Mouse (Mus musculus) stomach, embryonic 16.5 days (tissue): ENCODE results near the gene Sbk1. TPM values are rescaled to one million over a fixed set of nuclear protein-coding genes. Genes with fewer than 3 reads are reported as not detected.
"Not testable (repeated sequence)": the region's sequence is repeated elsewhere in the genome, so short reads cannot be mapped to it uniquely, and the experiment has no call there.

Experiments
- ATAC-seq: fragments of 200-750 bp; cut with Nextera tagmentation; 2 replicates; pipeline ENCODE4 v1.8.0; 2017; ENCODE audit warnings: moderate number of reproducible peaks, moderate TSS enrichment; ENCODE audit not compliant: insufficient read depth, low FRiP score
- H3K27ac ChIP-seq: fragments of 300-500 bp; sonication (generic); 2 replicates; pipeline ENCODE4 v1.5.1; 2014; ENCODE audit warnings: low read length
- H3K27me3 ChIP-seq: fragments of 300-500 bp; sonication (generic); 2 replicates; pipeline ENCODE4 v1.6.1; 2014; ENCODE audit warnings: low read length, control low read depth, mixed read lengths; ENCODE audit not compliant: control insufficient read depth, insufficient read depth
- H3K36me3 ChIP-seq: fragments of 300-500 bp; sonication (generic); 2 replicates; pipeline ENCODE4 v1.6.1; 2014; ENCODE audit warnings: low read length; ENCODE audit not compliant: control insufficient read depth, insufficient read depth
- H3K4me1 ChIP-seq: fragments of 300-500 bp; sonication (generic); 2 replicates; pipeline ENCODE4 v1.6.1; 2014; ENCODE audit warnings: low read length, control low read depth, mixed read lengths; ENCODE audit not compliant: control insufficient read depth, insufficient read depth
- H3K4me2 ChIP-seq: fragments of 300-500 bp; sonication (generic); 2 replicates; pipeline ENCODE4 v1.6.1; 2014; ENCODE audit warnings: low read depth, low read length, mixed read lengths
- H3K4me3 ChIP-seq: fragments of 300-500 bp; sonication (generic); replicated peaks from 2 replicates; pipeline ENCODE4 v1.5.1; 2014; ENCODE audit warnings: mild to moderate bottlenecking, low read length
- H3K9ac ChIP-seq: fragments of 300-500 bp; sonication (generic); 2 replicates; pipeline ENCODE4 v1.6.1; 2014; ENCODE audit warnings: low read length
- H3K9me3 ChIP-seq: fragments of 300-500 bp; sonication (generic); replicated peaks from 2 replicates; pipeline ENCODE4 v1.6.1; 2016; ENCODE audit warnings: low read length, control low read depth; ENCODE audit not compliant: control insufficient read depth
- WGBS: fragments of 180-500 bp; shearing (Covaris S2); extraction: QIAGEN DNeasy Blood & Tissue Kit; methylation state at CpG from one replicate; pipeline ENCODE4 v1.1.7; 2014; 5-methylcytosine and 5-hydroxymethylcytosine counted together
- polyA plus RNA-seq: library from polyadenylated mRNA; unstranded; fragments of >200 nt; fragmentation: Nextera tagmentation; extraction: Ambion mirVana; gene quantifications from 2 replicates; pipeline ENCODE4 v1.2.1, GENCODE M21; 2015

The Sbk1 gene
- polyA plus RNA-seq, 1 experiment from 2014 or later, result 9.7 TPM

DNA sequence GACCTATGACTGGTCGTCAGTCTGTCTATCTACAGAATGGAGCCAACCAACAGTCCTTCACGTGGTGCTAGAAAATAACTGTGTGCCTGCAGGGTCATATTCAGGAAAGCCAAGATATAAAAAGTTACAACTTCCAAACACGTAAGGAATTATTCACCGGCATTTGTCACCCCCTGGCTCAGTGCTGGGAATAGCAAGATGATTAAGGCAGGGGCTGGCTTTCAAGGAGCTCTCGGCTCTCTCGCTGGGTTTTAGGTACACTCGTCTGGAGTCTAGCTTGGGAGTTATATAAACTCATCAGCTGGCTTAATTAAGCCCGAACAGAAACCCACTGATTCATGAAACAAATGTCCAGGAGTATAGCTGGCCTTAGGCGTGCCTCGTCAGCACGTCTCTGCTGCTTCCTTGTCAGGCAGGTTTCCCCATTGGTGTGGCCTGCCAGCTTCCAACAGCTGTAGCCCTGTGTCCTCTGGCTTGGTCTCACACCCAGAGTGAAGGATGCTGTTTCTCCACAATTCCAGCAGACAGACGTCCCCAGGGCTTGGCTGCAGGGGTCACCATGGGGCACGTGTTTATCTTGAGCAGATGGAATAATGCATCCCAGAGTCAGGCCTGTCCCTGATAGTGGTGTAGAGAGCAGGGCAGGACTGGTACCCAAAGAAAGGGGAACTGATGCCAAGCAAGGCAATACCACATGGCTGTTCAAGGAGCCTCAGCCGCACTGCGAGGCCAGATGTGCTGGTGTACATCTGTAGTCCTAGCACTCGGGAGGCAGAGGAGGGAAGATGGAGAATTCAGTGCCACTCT is 9.7 kb downstream of the Sbk1 start:
- no peak overlapping the region for H3K27ac ChIP-seq
- no peaks in the 10 kb centered on the region for H3K36me3 ChIP-seq
- peaks cover 17% of the 10 kb centered on the region for H3K4me1 ChIP-seq
- no peak overlapping the region for H3K4me3 ChIP-seq
- whole genome bisulfite sequencing, result 80% methylated on average over 16 of the region's 16 CpGs
- no peaks in the 10 kb centered on the region for H3K27me3 ChIP-seq
- H3K9me3 ChIP-seq, result no peaks in the 10 kb centered on the region
- no peak overlapping the region for H3K4me2 ChIP-seq
- ATAC-seq, result no peak
- no peak overlapping the region for H3K9ac ChIP-seq

DNA sequence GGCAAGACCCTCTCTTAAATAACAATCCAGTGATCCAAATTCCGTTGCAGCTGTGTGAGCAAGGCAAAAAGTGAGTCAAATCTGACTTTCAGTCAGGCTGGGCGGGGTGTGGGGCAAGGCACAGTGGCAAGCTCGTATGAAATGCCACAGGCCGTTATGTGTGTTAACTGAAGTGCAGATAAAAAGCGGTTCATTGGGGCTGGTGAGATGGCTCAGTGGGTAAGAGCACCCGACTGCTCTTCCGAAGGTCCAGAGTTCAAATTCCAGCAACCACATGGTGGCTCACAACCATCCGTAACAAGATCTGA is 10.2 kb downstream of the Sbk1 start:
- not testable (repeated sequence) for H3K27me3 ChIP-seq, H3K9me3 ChIP-seq, H3K4me2 ChIP-seq, ATAC-seq, H3K9ac ChIP-seq, H3K36me3 ChIP-seq, H3K4me3 ChIP-seq, H3K27ac ChIP-seq
- WGBS, result 73% methylated on average over 7 of the region's 8 CpGs
- peaks cover 17% of the 10 kb centered on the region for H3K4me1 ChIP-seq

DNA sequence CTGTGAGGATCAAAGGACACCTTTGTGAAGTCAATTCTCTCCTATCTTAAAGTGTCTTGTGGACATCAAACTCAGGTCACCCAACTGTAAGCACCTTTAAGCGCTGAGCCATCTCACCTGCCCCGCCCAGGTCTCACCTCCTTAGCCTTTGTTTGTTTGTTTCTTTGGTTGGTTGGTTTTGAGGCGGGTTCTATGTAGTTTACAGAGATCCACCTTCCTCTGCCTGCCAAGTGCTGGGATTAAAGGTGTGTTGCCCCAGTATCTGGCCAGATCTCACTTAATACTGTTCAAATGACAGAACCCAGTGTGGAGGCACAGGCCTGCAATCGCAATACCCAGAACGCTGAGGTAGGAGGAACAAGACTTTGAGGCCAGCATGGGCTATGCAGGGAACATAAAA is 11.6 kb downstream of the Sbk1 start:
- Histone ChIP-seq H3K4me3 (no peak overlapping the region), H3K27me3 (no peaks in the 10 kb centered on the region), H3K9ac (no peak overlapping the region), H3K36me3 (no peaks in the 10 kb centered on the region), H3K9me3 (no peaks in the 10 kb centered on the region), H3K4me2 (no peak overlapping the region), H3K27ac (no peak overlapping the region), H3K4me1 (peaks cover 17% of the 10 kb centered on the region)
- ATAC-seq, result no peak
- WGBS, result 81% methylated on average over 5 of the region's 5 CpGs

DNA sequence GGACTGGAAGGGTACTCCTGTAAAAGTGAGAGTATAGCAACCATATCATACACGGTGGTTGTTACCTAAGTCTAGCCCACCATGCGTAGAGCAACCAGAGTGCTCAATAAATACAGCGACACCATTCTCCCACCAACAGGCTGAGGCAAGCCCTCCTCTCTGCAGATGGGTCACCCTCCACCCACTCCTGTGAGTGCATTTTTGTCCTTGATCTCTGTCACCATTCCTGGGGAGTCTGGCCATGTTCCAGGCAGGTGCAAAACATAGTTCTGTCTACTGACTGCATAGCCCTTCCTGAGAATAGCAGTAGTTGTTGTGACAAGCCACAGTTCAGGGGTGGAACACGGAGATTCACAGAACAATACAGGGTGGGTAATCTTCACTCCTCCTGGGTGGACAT is 12.0 kb downstream of the Sbk1 start:
- no peak overlapping the region for H3K4me2 ChIP-seq
- no peak overlapping the region for H3K27ac ChIP-seq
- WGBS, result 71% methylated on average over 4 of the region's 4 CpGs
- no peaks in the 10 kb centered on the region for H3K9me3 ChIP-seq
- H3K4me3 ChIP-seq, result no peak overlapping the region
- peaks cover 17% of the 10 kb centered on the region for H3K4me1 ChIP-seq
- no peak for ATAC-seq
- H3K36me3 ChIP-seq, result no peaks in the 10 kb centered on the region
- H3K9ac ChIP-seq, result no peak overlapping the region
- no peaks in the 10 kb centered on the region for H3K27me3 ChIP-seq

DNA sequence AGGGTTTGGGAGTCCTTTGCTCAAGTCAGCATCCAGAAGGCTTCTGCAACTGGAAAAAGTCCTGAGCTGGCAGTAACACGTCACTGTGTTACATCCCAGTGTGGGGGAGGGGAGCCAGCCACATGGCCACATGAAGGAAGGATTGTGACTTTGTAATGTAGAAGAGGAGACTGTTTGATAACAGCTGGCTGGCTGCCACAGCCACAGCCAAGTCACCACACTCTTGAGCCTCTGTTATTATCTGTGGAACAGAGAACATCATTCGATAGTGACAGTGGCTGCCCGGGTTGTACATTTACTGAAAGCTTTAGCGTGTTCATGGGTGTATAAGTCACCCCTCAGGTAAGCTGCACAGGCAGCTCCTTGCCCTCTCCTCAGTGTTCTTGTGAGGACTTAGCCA is 12.4 kb downstream of the Sbk1 start:
- Histone ChIP-seq H3K4me3 (no peak overlapping the region), H3K27me3 (no peaks in the 10 kb centered on the region), H3K4me2 (no peak overlapping the region), H3K4me1 (peaks cover 17% of the 10 kb centered on the region), H3K27ac (peak overlapping the region; percentile 19; the same call in 1 of the 2 replicates), H3K9me3 (no peaks in the 10 kb centered on the region), H3K9ac (no peak overlapping the region), H3K36me3 (no peaks in the 10 kb centered on the region)
- ATAC-seq, result no peak
- WGBS, result 69% methylated on average over 4 of the region's 4 CpGs

DNA sequence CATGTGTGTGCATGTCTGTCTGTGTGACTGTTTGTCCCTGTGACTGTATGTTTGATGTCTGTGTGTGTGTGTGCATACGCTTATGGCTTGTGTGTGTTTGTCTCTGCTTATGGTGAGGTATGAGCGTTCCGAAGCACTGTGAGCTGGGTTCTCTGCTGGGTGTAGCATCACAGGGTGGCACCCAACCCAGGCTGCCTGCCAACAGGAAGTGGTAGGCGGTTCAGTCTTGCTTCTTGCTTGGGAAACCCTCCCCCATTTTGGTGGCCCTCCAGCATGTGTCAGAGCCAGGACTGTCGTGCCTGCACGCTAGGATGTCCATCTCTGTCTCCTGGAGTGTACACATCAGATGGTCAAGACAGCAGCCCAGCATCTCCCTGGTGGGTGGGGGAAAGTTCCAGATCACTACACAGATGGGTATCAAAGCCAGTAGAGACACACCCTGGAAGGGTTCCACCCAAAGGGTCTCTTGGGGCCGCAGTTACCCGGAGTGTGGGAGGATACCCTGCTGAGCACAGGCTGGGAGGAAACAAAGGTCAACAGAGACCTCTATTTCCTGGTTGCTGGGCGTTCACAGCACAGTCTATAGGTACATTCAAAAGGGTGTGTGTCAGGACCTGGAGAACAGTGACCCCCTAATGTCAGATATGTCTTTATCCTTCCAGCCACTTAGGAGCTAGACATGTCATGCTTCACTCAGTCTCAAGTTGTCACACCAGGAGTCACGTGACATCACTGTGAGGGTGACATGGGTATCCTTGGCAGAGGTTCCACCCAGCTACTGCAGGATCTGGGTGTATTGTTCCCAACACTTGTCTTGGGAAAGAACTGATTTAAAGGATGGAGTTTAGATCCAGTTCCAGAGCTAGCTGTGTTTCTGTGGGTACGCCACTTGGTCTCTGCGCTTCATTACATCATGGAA is 13.1 kb downstream of the Sbk1 start:
- Histone ChIP-seq H3K36me3 (no peaks in the 10 kb centered on the region), H3K4me1 (peaks cover 17% of the 10 kb centered on the region), H3K4me2 (no peak overlapping the region), H3K9me3 (no peaks in the 10 kb centered on the region), H3K27ac (peak overlapping the region; percentile 19; the same call in 1 of the 2 replicates), H3K27me3 (no peaks in the 10 kb centered on the region), H3K4me3 (no peak overlapping the region), H3K9ac (no peak overlapping the region)
- 67% methylated on average over 12 of the region's 12 CpGs for WGBS
- no peak for ATAC-seq

DNA sequence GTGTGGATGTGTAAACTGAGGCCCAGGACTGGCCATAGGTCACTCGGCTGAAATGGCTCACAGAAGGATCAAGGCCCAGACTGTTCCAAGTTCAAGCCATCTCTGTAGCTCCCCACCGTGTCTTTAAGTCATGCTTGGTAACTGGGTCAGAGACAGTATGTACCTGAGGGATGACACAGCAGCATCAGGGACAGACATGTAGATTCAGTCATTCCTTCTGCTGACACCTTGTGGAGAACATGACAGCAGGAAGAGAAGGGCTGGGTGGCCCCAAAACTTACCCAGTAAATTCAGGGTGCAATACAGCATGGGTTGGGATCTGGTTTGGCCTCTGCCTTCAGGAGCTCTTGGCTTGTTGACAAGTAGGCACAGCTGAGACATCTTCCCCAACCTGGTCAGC is 13.9 kb downstream of the Sbk1 start:
- Histone ChIP-seq H3K27ac (no peak overlapping the region), H3K4me2 (no peak overlapping the region), H3K4me3 (no peak overlapping the region), H3K27me3 (no peaks in the 10 kb centered on the region), H3K4me1 (peaks cover 17% of the 10 kb centered on the region), H3K9me3 (no peaks in the 10 kb centered on the region), H3K9ac (no peak overlapping the region), H3K36me3 (no peaks in the 10 kb centered on the region)
- no peak for ATAC-seq
- WGBS, result 80% methylated on average over 2 of the region's 2 CpGs

DNA sequence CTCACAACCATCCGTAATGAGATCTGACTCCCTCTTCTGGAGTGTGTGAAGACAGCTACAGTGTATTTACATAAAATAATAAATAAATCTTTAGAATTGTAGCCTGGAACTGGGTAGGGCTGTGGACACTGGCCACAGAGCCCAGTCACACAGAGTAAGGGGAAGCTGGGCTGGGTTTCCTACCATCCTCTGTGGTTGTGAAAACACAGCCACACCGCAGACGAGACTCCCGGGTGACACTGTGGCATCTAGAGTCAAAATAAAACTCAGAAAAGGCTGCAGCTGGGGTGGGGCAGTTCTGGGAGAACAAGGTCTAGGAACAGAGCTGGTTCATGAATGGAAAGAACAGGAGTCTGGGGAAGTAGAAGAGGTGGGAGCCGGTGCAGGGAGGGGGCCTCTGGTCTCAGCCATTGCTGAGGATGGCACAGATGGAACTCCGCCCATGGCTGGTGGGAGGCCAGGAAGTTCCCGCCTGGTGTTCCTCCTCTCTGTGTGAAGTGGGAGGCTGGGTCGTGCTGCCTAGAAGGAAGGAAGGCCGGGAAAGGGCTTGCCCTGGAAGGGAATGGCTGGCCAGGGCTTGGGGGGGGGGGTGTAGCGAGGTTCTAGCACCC is 15.2 kb downstream of the Sbk1 start:
- no peak for ATAC-seq
- no peak overlapping the region for H3K4me2 ChIP-seq
- H3K9ac ChIP-seq, result no peak overlapping the region
- peaks cover 14% of the 10 kb centered on the region for H3K4me1 ChIP-seq
- H3K4me3 ChIP-seq, result no peak overlapping the region
- H3K9me3 ChIP-seq, result no peaks in the 10 kb centered on the region
- 49% methylated on average over 10 of the region's 10 CpGs for WGBS
- H3K27ac ChIP-seq, result no peak overlapping the region
- H3K27me3 ChIP-seq, result no peaks in the 10 kb centered on the region
- no peaks in the 10 kb centered on the region for H3K36me3 ChIP-seq

DNA sequence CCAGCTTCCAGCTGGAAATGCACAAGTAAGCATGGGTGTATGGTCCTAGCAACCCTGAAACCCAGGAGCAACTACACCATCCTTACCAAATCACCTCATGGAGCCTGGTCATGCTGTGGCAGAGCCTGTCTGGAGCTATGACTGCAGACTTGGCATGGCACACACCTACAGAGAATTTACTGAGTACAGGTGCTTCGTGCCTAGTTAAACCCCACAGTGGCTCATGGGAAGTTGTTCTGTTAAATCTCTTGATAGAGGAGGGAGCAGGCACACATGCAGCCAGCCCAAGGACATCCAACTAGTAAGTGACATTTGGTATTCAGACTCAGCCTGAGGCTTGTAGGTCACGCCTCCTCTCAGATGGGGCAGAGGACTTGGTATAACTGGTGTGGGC is 15.7 kb downstream of the Sbk1 start:
- 78% methylated on average over 2 of the region's 2 CpGs for WGBS
- H3K9me3 ChIP-seq, result no peaks in the 10 kb centered on the region
- ATAC-seq, result no peak
- H3K9ac ChIP-seq, result peak overlapping the region; percentile 7; the same call in 1 of the 2 replicates
- no peaks in the 10 kb centered on the region for H3K36me3 ChIP-seq
- no peak overlapping the region for H3K4me3 ChIP-seq
- peaks cover 14% of the 10 kb centered on the region for H3K4me1 ChIP-seq
- H3K4me2 ChIP-seq, result no peak overlapping the region
- H3K27ac ChIP-seq, result no peak overlapping the region
- H3K27me3 ChIP-seq, result no peaks in the 10 kb centered on the region
